Mouse (Mus musculus) bone marrow macrophage, adult 2 months (primary cell): ENCODE results near the gene Rspo3.

ENCODE experiments used
- CTCF ChIP-seq: IDR thresholded peaks from 2 replicates; pipeline ENCODE4 v1.5.1; 2012; ENCODE audit warnings: low read depth, mild to moderate bottlenecking, low read length, moderate library complexity
- POLR2A ChIP-seq: IDR thresholded peaks from 2 replicates; pipeline ENCODE4 v1.6.1; 2012; ENCODE audit warnings: mild to moderate bottlenecking, low read depth, low read length, borderline replicate concordance

GRCm38 (mm10) chr10:29470454-29470853, 65.2 kb downstream of the Rspo3 start:
- TF ChIP-seq POLR2A (no peak), CTCF (no peak)
